Mouse (Mus musculus) gastrocnemius, postnatal 10 days (tissue): Measurements from ENCODE around the gene Tlr8. TPM values are rescaled to one million over a fixed set of nuclear protein-coding genes. Genes with fewer than 3 reads are reported as not detected.

ENCODE experiments used
- DNase-seq: peaks from one replicate; pipeline ENCODE4 v3.0.0; 2021; ENCODE audit warnings: mixed read lengths
- total RNA-seq, 2 experiments: library from RNA; stranded (reverse); gene quantifications; 2 replicates each; pipeline ENCODE4 v1.2.3; 2021

The Tlr8 gene
- total RNA-seq, 2 experiments from 2014 or later, result 0.99 to 1.6 TPM

DNA sequence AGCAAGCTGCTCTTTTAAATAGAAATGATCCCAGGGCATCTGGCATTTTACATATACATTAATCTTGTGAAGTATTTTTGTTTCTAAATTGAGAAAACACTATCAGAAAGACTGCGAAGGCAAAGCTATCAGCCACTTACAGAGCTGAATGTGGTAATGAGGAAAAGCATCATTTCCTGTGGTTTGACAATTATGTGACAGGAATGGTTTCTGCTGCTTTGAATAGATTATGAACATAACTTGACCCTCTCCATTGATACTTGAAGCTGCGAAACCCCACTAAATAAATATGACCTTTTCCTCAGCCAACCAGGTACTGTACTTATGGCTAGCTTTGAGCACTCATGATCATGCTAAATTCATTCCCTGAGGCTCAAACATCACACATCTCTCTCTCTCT, 62.8 kb downstream of the Tlr8 start:
- no peak for DNase-seq

DNA sequence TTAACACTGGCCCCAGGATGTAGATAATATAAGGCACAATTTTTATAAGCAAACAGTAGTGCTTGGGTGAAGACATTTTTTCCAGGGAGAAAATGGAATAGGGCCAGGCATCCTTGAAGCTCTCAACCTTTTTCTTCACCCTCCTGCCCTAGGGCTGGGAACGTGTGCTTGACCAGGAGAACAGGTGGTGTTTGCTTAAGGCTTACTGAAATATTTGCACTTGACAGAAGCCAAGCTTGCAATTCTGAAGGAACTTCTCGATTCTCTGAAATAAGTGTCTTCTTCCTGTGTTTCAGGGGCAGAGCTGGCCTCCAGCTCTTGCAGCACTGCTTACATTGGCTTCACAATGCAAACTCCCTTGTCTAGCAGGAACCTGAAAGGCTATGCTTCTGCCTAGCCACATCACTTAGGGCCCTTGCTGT, 68.9 kb downstream of the Tlr8 start:
- no peak for DNase-seq

Other genes starting within 250 kb of the Tlr8 start
- gene Tmsb4x, start 55.0 kb downstream of the Tlr8 start, total RNA-seq, result 100 to 1,000 TPM; 492 to 589 TPM
- gene Tlr7, start 66.2 kb upstream of the Tlr8 start, total RNA-seq, result 1 to 10 TPM; 1.1 to 2.9 TPM
- 1 to 10 TPM; 3.8 to 7.2 TPM for gene Prps2, start 118.4 kb upstream of the Tlr8 start, total RNA-seq